Mouse (Mus musculus) heart, embryonic 11.5 days (tissue): ENCODE measurements around the gene Msh4. TPM values are rescaled to one million over a fixed set of nuclear protein-coding genes. Genes with fewer than 3 reads are reported as not detected.
"Not testable (repeated sequence)": the region's sequence is repeated elsewhere in the genome, so short reads cannot be mapped to it uniquely, and the experiment has no call there.

ENCODE experiments used
- ATAC-seq: fragments of 200-750 bp; cut with Nextera tagmentation; replicated peaks from 2 replicates; pipeline ENCODE4 v1.8.0; 2017; ENCODE audit warnings: moderate library complexity; ENCODE audit not compliant: insufficient number of reproducible peaks, low FRiP score, low TSS enrichment
- H3K27ac ChIP-seq: fragments of 300-500 bp; sonication (generic); 2 replicates; pipeline ENCODE4 v1.5.1; 2014; ENCODE audit warnings: mild to moderate bottlenecking, low read depth, low read length
- H3K27me3 ChIP-seq: fragments of 300-500 bp; sonication (generic); 2 replicates; pipeline ENCODE4 v1.6.1; 2014; ENCODE audit warnings: mild to moderate bottlenecking, low read length, mixed read lengths; ENCODE audit not compliant: control insufficient read depth, insufficient read depth
- H3K36me3 ChIP-seq: fragments of 300-500 bp; sonication (generic); 2 replicates; pipeline ENCODE4 v1.6.1; 2014; ENCODE audit warnings: mild to moderate bottlenecking, low read length, moderate library complexity, mixed read lengths; ENCODE audit not compliant: control insufficient read depth, insufficient read depth
- H3K4me1 ChIP-seq: fragments of 300-500 bp; sonication (generic); 2 replicates; pipeline ENCODE4 v1.6.1; 2014; ENCODE audit warnings: low read length; ENCODE audit not compliant: control insufficient read depth, insufficient read depth
- H3K4me2 ChIP-seq: fragments of 300-500 bp; sonication (generic); 2 replicates; pipeline ENCODE4 v1.6.1; 2014; ENCODE audit warnings: mild to moderate bottlenecking, moderate library complexity
- H3K4me3 ChIP-seq: fragments of 300-500 bp; sonication (generic); 2 replicates; pipeline ENCODE4 v1.5.1; 2014; ENCODE audit warnings: low read depth, low read length
- H3K9ac ChIP-seq: fragments of 300-500 bp; sonication (generic); 2 replicates; pipeline ENCODE4 v1.6.1; 2014; ENCODE audit warnings: mild to moderate bottlenecking, low read depth, low read length, moderate library complexity
- H3K9me3 ChIP-seq: fragments of 300-500 bp; sonication (generic); replicated peaks from 2 replicates; pipeline ENCODE4 v1.6.1; 2016; ENCODE audit warnings: low read length; ENCODE audit not compliant: control insufficient read depth
- WGBS: fragments of 180-500 bp; shearing (Covaris S2); extraction: QIAGEN DNeasy Blood & Tissue Kit; methylation state at CpG from one replicate; pipeline ENCODE4 v1.1.7; 2014; ENCODE audit not compliant: insufficient replicate concordance; 5-methylcytosine and 5-hydroxymethylcytosine counted together
- polyA plus RNA-seq: library from polyadenylated mRNA; unstranded; fragments of >200 nt; fragmentation: Nextera tagmentation; extraction: Ambion mirVana; gene quantifications from 2 replicates; pipeline ENCODE4 v1.2.1, GENCODE M21; 2014

The Msh4 gene
- polyA plus RNA-seq, 1 experiment from 2014 or later = 0.09 TPM

- no peak for ATAC-seq
- WGBS = 61% methylated on average over 6 of the region's 6 CpGs
- Histone ChIP-seq H3K36me3 (no peaks in the 10 kb centered on the region), H3K4me2 (no peak overlapping the region), H3K4me3 (no peak overlapping the region), H3K27ac (peak overlapping the region; percentile 79), H3K9ac (peak overlapping the region; percentile 62; the same call in 1 of the 2 replicates), H3K27me3 (no peaks in the 10 kb centered on the region), H3K9me3 (no peaks in the 10 kb centered on the region), H3K4me1 (peaks cover 2% of the 10 kb centered on the region; the same call in 1 of the 2 replicates)
Observed at GRCm38 (mm10) chr3:153832654-153832945, 73.3 kb downstream of the Msh4 start.

GRCm38 (mm10) chr3:153831873-153832653 is 73.9 kb downstream of the Msh4 start:
- 51% methylated on average over 4 of the region's 4 CpGs for WGBS
- Histone ChIP-seq H3K36me3 (no peaks in the 10 kb centered on the region), H3K9me3 (no peaks in the 10 kb centered on the region), H3K4me3 (no peak overlapping the region), H3K4me1 (peaks cover 2% of the 10 kb centered on the region; the same call in 1 of the 2 replicates), H3K27me3 (no peaks in the 10 kb centered on the region), H3K9ac (peak overlapping the region; percentile 62), H3K4me2 (peak overlapping the region; percentile 29; the same call in 1 of the 2 replicates), H3K27ac (peak overlapping the region; percentile 79)
- peak; percentile 92 for ATAC-seq

DNA sequence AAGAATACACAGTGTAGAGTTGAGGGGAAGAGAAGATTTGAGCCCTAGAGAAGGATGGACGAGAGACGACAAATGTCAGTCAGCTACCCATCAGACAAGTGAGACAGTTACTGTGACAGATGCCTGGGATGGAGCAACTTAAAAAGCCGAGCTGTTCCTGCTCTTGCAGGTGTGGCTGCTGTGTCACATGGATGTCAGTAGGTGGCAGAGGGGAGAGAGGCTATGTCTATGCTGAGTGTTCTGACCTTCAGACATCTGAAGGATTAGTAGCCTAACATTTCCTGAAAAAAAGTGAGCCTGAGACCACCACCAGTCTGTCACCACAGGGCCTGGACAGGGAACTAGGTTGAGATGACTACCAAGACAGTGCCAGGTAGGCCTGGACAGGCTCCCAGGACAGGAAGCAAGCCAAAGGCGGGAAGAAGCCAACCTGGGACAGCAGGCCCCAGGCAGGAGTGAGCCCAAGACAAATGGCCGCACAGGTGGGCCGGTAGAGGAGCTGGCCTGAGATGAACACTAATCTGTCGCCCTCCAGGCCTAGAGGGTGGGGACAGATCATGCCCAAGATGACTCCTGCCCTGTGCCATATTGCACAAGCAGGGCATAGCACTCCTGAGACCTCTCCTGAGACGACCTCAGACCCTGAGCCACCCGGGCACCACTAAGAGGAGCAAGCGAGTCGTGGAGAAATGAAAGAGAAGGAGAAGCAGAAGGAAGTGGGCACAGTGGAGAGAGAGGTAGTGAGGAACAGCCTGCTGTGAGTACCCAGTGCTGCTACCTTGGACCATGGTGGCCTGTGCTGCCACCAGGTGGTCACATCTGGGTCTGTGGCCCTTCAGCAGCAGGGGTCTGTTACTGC is 74.7 kb downstream of the Msh4 start:
- no peaks in the 10 kb centered on the region for H3K9me3 ChIP-seq
- 63% methylated on average over 11 of the region's 11 CpGs for WGBS
- peak overlapping the region; percentile 29; the same call in 1 of the 2 replicates for H3K4me2 ChIP-seq
- no peaks in the 10 kb centered on the region for H3K36me3 ChIP-seq
- peak; percentile 81 for ATAC-seq
- peaks cover 2% of the 10 kb centered on the region; the same call in 1 of the 2 replicates for H3K4me1 ChIP-seq
- no peaks in the 10 kb centered on the region for H3K27me3 ChIP-seq
- H3K4me3 ChIP-seq = no peak overlapping the region
- H3K27ac ChIP-seq = peak overlapping the region; percentile 79
- H3K9ac ChIP-seq = peak overlapping the region; percentile 52

- H3K36me3 ChIP-seq, H3K4me3 ChIP-seq, H3K27ac ChIP-seq, H3K9ac ChIP-seq, H3K9me3 ChIP-seq, H3K4me2 ChIP-seq, ATAC-seq, H3K27me3 ChIP-seq, H3K4me1 ChIP-seq: not testable (repeated sequence)
- WGBS = 86% methylated on average over 3 of the region's 3 CpGs
Observed at GRCm38 (mm10) chr3:153829788-153830187, 76.2 kb downstream of the Msh4 start.

DNA sequence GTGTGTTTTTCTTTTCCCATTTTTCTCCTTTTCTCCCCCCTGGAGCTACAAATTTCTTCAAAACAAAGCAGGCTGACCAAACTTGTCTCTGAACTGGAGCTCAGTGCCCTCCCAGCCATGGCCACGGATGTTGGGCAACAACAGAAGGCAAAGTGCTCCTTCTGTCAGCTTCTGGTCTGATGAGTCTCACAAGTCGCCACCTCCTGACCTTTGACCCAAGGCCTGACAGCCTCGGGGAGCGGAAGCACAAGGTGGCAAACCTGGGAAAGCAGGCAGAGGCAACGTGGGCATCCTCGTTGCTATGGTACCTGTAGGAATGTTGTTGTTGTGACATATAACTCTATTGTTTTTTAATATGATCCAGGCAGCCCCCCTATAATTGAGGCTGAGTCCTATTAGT is 79.3 kb downstream of the Msh4 start:
- Histone ChIP-seq H3K4me1 (no peaks in the 10 kb centered on the region), H3K4me3 (no peak overlapping the region), H3K4me2 (no peak overlapping the region), H3K9me3 (no peaks in the 10 kb centered on the region), H3K27me3 (no peaks in the 10 kb centered on the region), H3K36me3 (no peaks in the 10 kb centered on the region), H3K27ac (no peak overlapping the region), H3K9ac (no peak overlapping the region)
- 49% methylated on average over 6 of the region's 6 CpGs for WGBS
- no peak for ATAC-seq

GRCm38 (mm10) chr3:153825197-153825596 is 80.7 kb downstream of the Msh4 start:
- no peak for ATAC-seq
- Histone ChIP-seq H3K27me3 (0 out of 2 replicates have a peak, but pooled peaks cover 2% of the 10 kb centered on the region), H3K27ac (no peak overlapping the region), H3K9ac (no peak overlapping the region), H3K4me2 (no peak overlapping the region), H3K4me3 (no peak overlapping the region), H3K4me1 (no peaks in the 10 kb centered on the region), H3K36me3 (no peaks in the 10 kb centered on the region), H3K9me3 (no peaks in the 10 kb centered on the region)
- 81% methylated on average over 10 of the region's 10 CpGs for WGBS

DNA sequence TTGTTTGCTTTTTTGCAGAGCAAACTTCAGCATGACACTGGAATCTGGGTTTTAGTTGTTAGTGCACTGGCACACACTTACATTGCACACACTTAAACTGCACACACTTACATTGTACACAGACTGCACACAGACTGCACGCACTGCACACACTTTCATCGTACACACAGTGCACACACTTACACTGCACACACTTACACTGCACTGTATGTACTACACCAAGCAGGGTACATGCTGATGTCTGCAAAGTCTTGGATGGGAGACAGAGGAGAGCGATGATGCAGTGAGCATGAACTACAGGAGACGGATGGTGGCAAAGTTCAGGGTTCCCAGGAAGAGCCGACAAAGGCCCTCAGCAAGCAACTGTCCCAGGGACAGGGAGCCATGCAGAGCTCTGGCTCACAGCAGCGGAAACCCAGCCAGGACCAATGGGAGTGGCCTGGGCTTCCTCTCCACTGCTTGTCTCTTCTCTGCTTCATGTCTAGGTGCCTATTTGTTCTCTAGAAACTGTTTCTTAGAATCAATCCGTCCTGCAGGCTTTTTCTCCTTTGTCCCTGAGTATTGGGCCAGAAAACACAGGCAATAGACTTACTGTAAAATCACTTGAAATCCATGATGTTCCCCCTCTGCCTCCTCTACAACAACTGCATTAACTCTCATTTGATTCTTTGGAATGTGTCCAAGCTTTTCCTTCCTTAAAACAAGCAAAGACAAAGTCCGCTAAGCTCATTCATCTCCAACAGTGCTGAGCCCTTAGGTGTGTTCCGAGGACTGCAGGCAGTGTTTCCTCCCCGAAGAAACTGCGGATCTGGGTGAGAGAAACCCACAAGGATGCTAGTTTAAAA is 82.0 kb downstream of the Msh4 start:
- Histone ChIP-seq H3K27ac (no peak overlapping the region), H3K4me2 (no peak overlapping the region), H3K27me3 (0 out of 2 replicates have a peak, but pooled peaks cover 2% of the 10 kb centered on the region), H3K9ac (no peak overlapping the region), H3K4me1 (no peaks in the 10 kb centered on the region), H3K36me3 (no peaks in the 10 kb centered on the region), H3K9me3 (no peaks in the 10 kb centered on the region), H3K4me3 (no peak overlapping the region)
- WGBS = 76% methylated on average over 11 of the region's 11 CpGs
- ATAC-seq = no peak

DNA sequence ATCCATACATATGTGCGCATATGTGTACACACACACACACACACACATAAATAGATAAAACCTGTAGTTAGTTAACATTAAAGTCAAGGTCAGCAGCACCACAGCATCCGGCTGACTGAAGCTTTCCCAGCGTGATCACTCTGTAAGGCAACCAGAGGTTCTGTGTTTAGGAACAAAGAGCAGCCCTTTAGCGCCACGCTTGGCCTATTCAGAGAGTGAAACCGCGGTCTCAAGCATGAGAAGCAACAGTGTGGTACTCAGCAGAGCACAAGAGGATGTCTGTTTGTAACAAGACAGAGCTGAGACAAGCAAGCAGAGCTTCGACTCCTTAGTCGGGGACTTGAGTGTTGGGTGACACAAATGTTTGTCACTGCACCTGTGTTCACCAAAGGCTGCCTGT is 86.5 kb downstream of the Msh4 start:
- Histone ChIP-seq H3K4me3 (no peak overlapping the region), H3K4me2 (no peak overlapping the region), H3K4me1 (no peaks in the 10 kb centered on the region), H3K27ac (no peak overlapping the region), H3K9ac (no peak overlapping the region), H3K36me3 (no peaks in the 10 kb centered on the region), H3K9me3 (no peaks in the 10 kb centered on the region), H3K27me3 (0 out of 2 replicates have a peak, but pooled peaks cover 2% of the 10 kb centered on the region)
- 86% methylated on average over 9 of the region's 9 CpGs for WGBS
- no peak for ATAC-seq
